8 mouse cellular contexts compared by ENCODE assay signal in the genomic region with DNA sequence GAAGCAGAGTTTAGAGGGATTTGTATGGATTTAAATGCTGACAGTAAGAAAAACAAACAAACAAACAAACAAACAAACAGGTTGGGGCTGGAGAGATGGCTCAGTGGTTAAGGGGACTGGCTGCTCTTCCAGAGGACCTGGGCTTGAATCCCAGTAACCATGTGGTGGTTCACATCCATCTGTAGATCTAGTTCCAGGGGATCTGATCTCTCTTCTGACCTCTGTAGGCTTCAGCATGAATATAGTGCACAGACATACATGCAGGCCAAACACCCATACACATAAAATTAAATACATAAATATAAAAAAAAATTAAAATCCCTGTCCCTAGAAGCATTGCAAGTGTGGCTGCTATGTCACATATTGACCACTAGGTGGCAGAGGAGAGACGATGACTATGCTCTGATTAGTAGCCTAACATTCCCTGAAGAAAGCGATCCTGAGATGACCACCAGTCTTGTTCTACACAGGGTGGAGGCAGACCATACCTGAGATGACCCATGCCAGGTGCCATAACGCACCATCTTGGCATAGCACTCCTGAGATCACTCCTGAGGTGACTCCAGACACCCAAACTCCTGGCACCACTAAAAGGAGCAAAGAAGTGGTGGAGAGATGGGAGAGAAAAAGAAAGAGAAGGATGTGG.
DNase-seq lines count a peak whose midpoint lies in the region; ATAC-seq lines count a peak whose summit lies in the region.

No protein-coding gene starts in this region.

- H3K27ac ChIP-seq in heart, embryonic 11.5 days (ENCODE audit: low read depth, low read length), result no peak overlapping the region
- no peak overlapping the region for H3K27ac ChIP-seq in midbrain, embryonic 11.5 days (ENCODE audit: low read depth, low read length)

- DNase-seq in heart, adult 18-20 months, result peak; percentile 32 to 72
- DNase-seq in NIH3T3 (ENCODE audit: low read depth), result peak; percentile 87
- peak; percentile 35 for DNase-seq in embryo, embryonic 11.5 days (ENCODE audit: low read depth, low spot score)
- peak; percentile 12 to 57 for DNase-seq in heart, postnatal 14 days
- peak; percentile 55 to 56 for DNase-seq in layer of hippocampus, postnatal 10 days (ENCODE audit: low spot score in 2 of 2)
- peak; percentile 88 for DNase-seq in midbrain, embryonic 11.5 days (ENCODE audit: low spot score, missing footprints)
- DNase-seq in thymus, postnatal 14 days, result peak; percentile 51

- no peak overlapping the region for H3K9ac ChIP-seq in heart, embryonic 11.5 days (ENCODE audit: low read depth, low read length)
- H3K9ac ChIP-seq in midbrain, embryonic 11.5 days (ENCODE audit: low read length), result no peak overlapping the region

- no peaks in the 10 kb centered on the region for H3K4me1 ChIP-seq in heart, embryonic 11.5 days (ENCODE audit: control insufficient read depth, insufficient read depth, low read length)
- no peaks in the 10 kb centered on the region for H3K4me1 ChIP-seq in midbrain, embryonic 11.5 days (ENCODE audit: control insufficient read depth, insufficient read depth, low read length)

- intact Hi-C loops in heart, postnatal 14 days (cut with DNase I), result loop anchor here (1.0 to 10.0 kb wide), 3 partner anchors 38 to 492 kb away; partner anchors contain the start of gene Olfml3

- no peaks in the 10 kb centered on the region for H3K9me3 ChIP-seq in heart, embryonic 11.5 days (replicated peaks; ENCODE audit: control insufficient read depth, low read length)
- no peaks in the 10 kb centered on the region for H3K9me3 ChIP-seq in midbrain, embryonic 11.5 days (ENCODE audit: control insufficient read depth, low read length)

- no peak overlapping the region for H3K4me3 ChIP-seq in heart, embryonic 11.5 days (ENCODE audit: low read depth, low read length)
- no peak overlapping the region for H3K4me3 ChIP-seq in midbrain, embryonic 11.5 days (ENCODE audit: low read depth, low read length)

- no peak overlapping the region for H3K4me2 ChIP-seq in heart, embryonic 11.5 days
- H3K4me2 ChIP-seq in midbrain, embryonic 11.5 days, result no peak overlapping the region

- no peaks in the 10 kb centered on the region for H3K36me3 ChIP-seq in heart, embryonic 11.5 days (ENCODE audit: control insufficient read depth, insufficient read depth, low read length)
- no peaks in the 10 kb centered on the region for H3K36me3 ChIP-seq in midbrain, embryonic 11.5 days (ENCODE audit: control insufficient read depth, insufficient read depth, low read length)

- H3K27me3 ChIP-seq in heart, embryonic 11.5 days (ENCODE audit: control insufficient read depth, insufficient read depth, low read length), result no peaks in the 10 kb centered on the region
- H3K27me3 ChIP-seq in midbrain, embryonic 11.5 days (ENCODE audit: control insufficient read depth, insufficient read depth, low read length), result no peaks in the 10 kb centered on the region

- no peak for ATAC-seq in heart, embryonic 11.5 days (replicated peaks; ENCODE audit: insufficient number of reproducible peaks, low FRiP score, low TSS enrichment)
- peak; percentile 87 for ATAC-seq in midbrain, embryonic 11.5 days (ENCODE audit: low FRiP score)

- 8% methylated on average over 3 of the region's 3 CpGs for WGBS in heart, embryonic 11.5 days (ENCODE audit: insufficient replicate concordance)
- WGBS in midbrain, embryonic 11.5 days, result 1% methylated on average over 3 of the region's 3 CpGs

Comparison
In these comparisons a context has a peak if more than half of its experiments do, and no peak if none do; other contexts are left out.
1. DNase-seq: peak in every context shown above with its lines; median percentile 88 in midbrain, embryonic 11.5 days; 87 in NIH3T3; 56 in layer of hippocampus, postnatal 10 days; 52 in heart, adult 18-20 months; 51 in thymus, postnatal 14 days; 35 in embryo, embryonic 11.5 days; 34 in heart, postnatal 14 days.